Mouse (Mus musculus) embryonic fibroblast, embryonic 13.5 days (primary cell): ENCODE measurements around the gene Zfp36l1.

ENCODE experiments used
- CTCF ChIP-seq: IDR thresholded peaks from 2 replicates; pipeline ENCODE4 v1.5.1; 2011; ENCODE audit warnings: mild to moderate bottlenecking, control low read depth, low read length, moderate library complexity, borderline replicate concordance; ENCODE audit not compliant: insufficient read depth
- POLR2A ChIP-seq: IDR thresholded peaks from 2 replicates; pipeline ENCODE4 v1.6.1; 2011; ENCODE audit warnings: low read depth, mild to moderate bottlenecking, control low read depth, low read length, moderate library complexity

- TF ChIP-seq POLR2A (no peak), CTCF (no peak)
Measured at GRCm38 (mm10) chr12:80064306-80064705, 48.5 kb downstream of the Zfp36l1 start.
